Mouse (Mus musculus) MEL (cell line): ENCODE measurements around the gene Rtn4rl1. TPM values are rescaled to one million over a fixed set of nuclear protein-coding genes. Genes with fewer than 3 reads are reported as not detected.

Experiments used
- DNase-seq: peaks from one replicate; pipeline ENCODE4 v3.0.0; 2011; ENCODE audit warnings: low read depth, low spot score
- H3K27ac ChIP-seq: 2 replicates; pipeline ENCODE4 v1.5.1; 2012; ENCODE audit warnings: low read depth, mild to moderate bottlenecking, control low read depth, low read length, moderate library complexity; ENCODE audit not compliant: control insufficient read depth
- H3K27me3 ChIP-seq, 2 experiments: fragments of 150-350 bp in 1 of 2; sonication (generic) in 1 of 2; 2 replicates each; pipeline ENCODE4 v1.6.1; 2012; ENCODE audit warnings: low read length in 2 of 2, mild to moderate bottlenecking in 2 of 2, improper control_type of control experiment in 1 of 2, moderate library complexity in 1 of 2; ENCODE audit not compliant: insufficient read depth in 2 of 2, control insufficient read depth in 1 of 2
- H3K36me3 ChIP-seq, 2 experiments: 2 replicates each; pipeline ENCODE4 v1.6.1; 2012 to 2014; ENCODE audit warnings: low read length in 2 of 2, improper control_type of control experiment in 1 of 2, inconsistent platforms in 1 of 2, mild to moderate bottlenecking in 1 of 2; ENCODE audit not compliant: insufficient read depth in 2 of 2, control insufficient read depth in 1 of 2
- H3K4me1 ChIP-seq, 2 experiments: fragments of 150-350 bp in 1 of 2; sonication (generic) in 1 of 2; 2 replicates each; pipeline ENCODE4 v1.6.1; 2012; ENCODE audit warnings: low read length in 2 of 2, improper control_type of control experiment in 1 of 2, mild to moderate bottlenecking in 1 of 2; ENCODE audit not compliant: insufficient read depth in 2 of 2, control insufficient read depth in 1 of 2
- H3K4me3 ChIP-seq, 2 experiments: fragments of 150-350 bp in 1 of 2; sonication (generic) in 1 of 2; 2 replicates each; pipeline ENCODE4 v1.5.1; 2012; ENCODE audit warnings: low read depth in 2 of 2, low read length in 2 of 2, mild to moderate bottlenecking in 2 of 2, moderate library complexity in 2 of 2, control low read depth in 1 of 2, improper control_type of control experiment in 1 of 2; ENCODE audit not compliant: control insufficient read depth in 1 of 2, insufficient read depth in 1 of 2
- H3K79me2 ChIP-seq: 2 replicates; pipeline ENCODE4 v1.6.1; 2012; ENCODE audit warnings: mild to moderate bottlenecking, low read length, moderate library complexity; ENCODE audit not compliant: control insufficient read depth, poor library complexity, insufficient read depth
- H3K9ac ChIP-seq: 2 replicates; pipeline ENCODE4 v1.6.1; 2012; ENCODE audit warnings: low read depth, mild to moderate bottlenecking, control low read depth, low read length, moderate library complexity; ENCODE audit not compliant: control insufficient read depth, poor library complexity, severe bottlenecking
- H3K9me3 ChIP-seq: fragments of 150-350 bp; sonication (generic); replicated peaks from 2 replicates; pipeline ENCODE4 v1.6.1; 2012; ENCODE audit warnings: mild to moderate bottlenecking, low read length, improper control_type of control experiment, moderate library complexity; ENCODE audit not compliant: insufficient read depth
- BHLHE40 ChIP-seq: IDR thresholded peaks from 2 replicates; pipeline ENCODE4 v1.6.1; 2012; ENCODE audit warnings: low read depth, mild to moderate bottlenecking, inconsistent platforms, low read length, improper control_type of control experiment, borderline replicate concordance
- CHD2 ChIP-seq: IDR thresholded peaks from 2 replicates; pipeline ENCODE4 v1.6.1; 2011; ENCODE audit warnings: low read length, improper control_type of control experiment
- CTCF ChIP-seq, 3 experiments: IDR thresholded peaks in 2 of 3; conservative IDR thresholded peaks in 1 of 3; 2 replicates each; pipeline ENCODE4 v1.5.1; 2011 to 2012; ENCODE audit warnings: low read length in 3 of 3, low read depth in 2 of 3, mild to moderate bottlenecking in 2 of 3, improper control_type of control experiment in 1 of 3, inconsistent platforms in 1 of 3, mixed read lengths in 1 of 3, moderate library complexity in 1 of 3; ENCODE audit not compliant: control insufficient read depth in 1 of 3, insufficient read depth in 1 of 3, poor library complexity in 1 of 3, severe bottlenecking in 1 of 3
- ELF1 ChIP-seq: IDR thresholded peaks from 2 replicates; pipeline ENCODE4 v1.6.1; 2014; ENCODE audit warnings: low read depth, mild to moderate bottlenecking, inconsistent platforms, low read length, improper control_type of control experiment, moderate library complexity
- ETS1 ChIP-seq: IDR thresholded peaks from 2 replicates; pipeline ENCODE4 v1.6.1; 2012; ENCODE audit warnings: low read depth, mild to moderate bottlenecking, inconsistent platforms, low read length, improper control_type of control experiment, moderate library complexity
- GATA1 ChIP-seq: IDR thresholded peaks from 2 replicates; pipeline ENCODE4 v1.6.1; 2011; ENCODE audit warnings: low read depth, low read length, improper control_type of control experiment
- JUND ChIP-seq: IDR thresholded peaks from 2 replicates; pipeline ENCODE4 v1.6.1; 2011; ENCODE audit warnings: low read depth, mild to moderate bottlenecking, improper control_type of control experiment, low read length
- MAX ChIP-seq: IDR thresholded peaks from 2 replicates; pipeline ENCODE4 v1.6.1; 2011; ENCODE audit warnings: low read length, improper control_type of control experiment
- MAZ ChIP-seq: IDR thresholded peaks from 2 replicates; pipeline ENCODE4 v1.6.1; 2012; ENCODE audit warnings: low read depth, mild to moderate bottlenecking, inconsistent platforms, low read length, improper control_type of control experiment
- MEF2A ChIP-seq: IDR thresholded peaks from 2 replicates; pipeline ENCODE4 v1.6.1; 2014; ENCODE audit warnings: low read depth, mild to moderate bottlenecking, inconsistent platforms, low read length, improper control_type of control experiment; ENCODE audit not compliant: poor library complexity, insufficient replicate concordance, severe bottlenecking; ENCODE audit errors: extremely low read depth
- MXI1 ChIP-seq: IDR thresholded peaks from 2 replicates; pipeline ENCODE4 v1.6.1; 2011; ENCODE audit warnings: mild to moderate bottlenecking, low read depth, low read length, improper control_type of control experiment
- MYB ChIP-seq: IDR thresholded peaks from 2 replicates; pipeline ENCODE4 v1.6.1; 2011; ENCODE audit warnings: mild to moderate bottlenecking, low read depth, low read length, improper control_type of control experiment
- NELFE ChIP-seq: IDR thresholded peaks from 2 replicates; pipeline ENCODE4 v1.6.1; 2011; ENCODE audit warnings: low read depth, low read length, improper control_type of control experiment
- NRF1 ChIP-seq: IDR thresholded peaks from 2 replicates; pipeline ENCODE4 v1.6.1; 2014; ENCODE audit warnings: low read depth, mild to moderate bottlenecking, inconsistent platforms, low read length, improper control_type of control experiment, moderate library complexity; ENCODE audit not compliant: poor library complexity, insufficient read depth, severe bottlenecking
- POLR2A ChIP-seq, 2 experiments: IDR thresholded peaks; 2 replicates each; pipeline ENCODE4 v1.6.1; 2011 to 2012; ENCODE audit warnings: low read length in 2 of 2, mild to moderate bottlenecking in 2 of 2, control low read depth in 1 of 2, improper control_type of control experiment in 1 of 2, low read depth in 1 of 2, moderate library complexity in 1 of 2; ENCODE audit not compliant: control insufficient read depth in 1 of 2, insufficient read depth in 1 of 2, poor library complexity in 1 of 2
- POLR2AphosphoS2 ChIP-seq: IDR thresholded peaks from 2 replicates; pipeline ENCODE4 v1.6.1; 2011; ENCODE audit warnings: low read length, improper control_type of control experiment
- RCOR1 ChIP-seq: IDR thresholded peaks from 2 replicates; pipeline ENCODE4 v1.6.1; 2012; ENCODE audit warnings: low read depth, mild to moderate bottlenecking, inconsistent platforms, low read length, improper control_type of control experiment
- SMC3 ChIP-seq: IDR thresholded peaks from 2 replicates; pipeline ENCODE4 v1.6.1; 2011; ENCODE audit warnings: low read depth, low read length, improper control_type of control experiment
- TAL1 ChIP-seq: IDR thresholded peaks from 2 replicates; pipeline ENCODE4 v1.6.1; 2012; ENCODE audit warnings: mild to moderate bottlenecking, inconsistent platforms, low read length, moderate library complexity, mixed read lengths
- USF2 ChIP-seq, 2 experiments: IDR thresholded peaks; 2 replicates each; pipeline ENCODE4 v1.6.1; 2011 to 2012; ENCODE audit warnings: improper control_type of control experiment in 2 of 2, low read length in 2 of 2, borderline replicate concordance in 1 of 2, inconsistent platforms in 1 of 2, low read depth in 1 of 2, mild to moderate bottlenecking in 1 of 2; ENCODE audit not compliant: insufficient read depth in 1 of 2
- ZC3H11A ChIP-seq: IDR thresholded peaks from 2 replicates; pipeline ENCODE4 v1.6.1; 2012; ENCODE audit warnings: low read depth, mild to moderate bottlenecking, inconsistent platforms, low read length, improper control_type of control experiment
- ZKSCAN1 ChIP-seq: IDR thresholded peaks from 2 replicates; pipeline ENCODE4 v1.6.1; 2012; ENCODE audit warnings: low read depth, mild to moderate bottlenecking, inconsistent platforms, low read length, improper control_type of control experiment, moderate library complexity
- ZNF384 ChIP-seq: IDR thresholded peaks from 2 replicates; pipeline ENCODE4 v1.6.1; 2012; ENCODE audit warnings: low read depth, mild to moderate bottlenecking, inconsistent platforms, low read length, improper control_type of control experiment
- polyA plus RNA-seq, 2 experiments: library from polyadenylated mRNA; stranded (reverse) in 1 of 2; unstranded in 1 of 2; fragments of >175 nt in 1 of 2; fragments of >200 nt in 1 of 2; gene quantifications; 2 replicates each; pipeline versions ENCODE4 v1.2.1 to v1.2.4; 2012; ENCODE audit warnings: low replicate concordance in 2 of 2, low read depth in 1 of 2; ENCODE audit not compliant: insufficient read length in 2 of 2, insufficient read depth in 1 of 2, missing spikeins in 1 of 2
- total RNA-seq: library from RNA; depleted of rRNA; stranded (reverse); fragments of 300-350 nt; gene quantifications from 2 replicates; pipeline ENCODE4 v1.2.3, GENCODE M21; 2012

Gene Rtn4rl1
- total and polyA plus RNA-seq, 3 experiments = 0.35 to 2.6 TPM; not detected in 1

GRCm38 (mm10) chr11:75263964-75264312, 70.4 kb downstream of the Rtn4rl1 start:
- TF ChIP-seq NELFE = no peak
- no peak for TF ChIP-seq MEF2A
- TF ChIP-seq BHLHE40 = no peak
- no peak for TF ChIP-seq POLR2A (IDR thresholded peaks at IDR 0.05; ENCODE audit: control insufficient read depth in 1 of 2, insufficient read depth in 1 of 2, low read depth in 1 of 2, low read length in 2 of 2, poor library complexity in 1 of 2)
- no peak for TF ChIP-seq SMC3
- TF ChIP-seq MAX = no peak
- no peak for TF ChIP-seq ZC3H11A
- Histone ChIP-seq H3K4me3 (no peak overlapping the region), H3K79me2 (no peaks in the 10 kb centered on the region), H3K27me3 (no peaks in the 10 kb centered on the region), H3K9ac (no peak overlapping the region), H3K27ac (no peak overlapping the region), H3K36me3 (no peaks in the 10 kb centered on the region), H3K4me1 (peaks cover 0 to 4% of the 10 kb centered on the region in 2 experiments; a peak in 1 of 4 replicates), H3K9me3 (no peaks in the 10 kb centered on the region)
- DNase-seq = no peak

- no peaks in the 10 kb centered on the region for H3K9me3 ChIP-seq
- no peaks in the 10 kb centered on the region for H3K79me2 ChIP-seq
- H3K27ac ChIP-seq = no peak overlapping the region
- no peak overlapping the region for H3K4me3 ChIP-seq
- peaks cover 0 to 8% of the 10 kb centered on the region in 2 experiments; a peak in 2 of 4 replicates for H3K4me1 ChIP-seq
- no peaks in the 10 kb centered on the region for H3K27me3 ChIP-seq
- H3K36me3 ChIP-seq = peaks cover 0 to 5% of the 10 kb centered on the region in 2 experiments; a peak in 2 of 4 replicates
- H3K9ac ChIP-seq = no peak overlapping the region
- DNase-seq = no peak
- TF ChIP-seq MXI1 (no peak), POLR2AphosphoS2 (no peak)
These were observed 71.0 kb downstream of the Rtn4rl1 start for GRCm38 (mm10) chr11:75264550-75264949.

GRCm38 (mm10) chr11:75265545-75265944, 72.0 kb downstream of the Rtn4rl1 start:
- Histone ChIP-seq H3K9ac (no peak overlapping the region), H3K27me3 (no peaks in the 10 kb centered on the region)

More at GRCm38 (mm10) chr11:75265545-75265944, 72.0 kb downstream of the Rtn4rl1 start:
- Histone ChIP-seq H3K4me1 (peaks cover 0 to 18% of the 10 kb centered on the region in 2 experiments; a peak in 3 of 4 replicates), H3K79me2 (no peaks in the 10 kb centered on the region), H3K4me3 (no peak overlapping the region), H3K27ac (no peak overlapping the region), H3K9me3 (no peaks in the 10 kb centered on the region)
- DNase-seq = no peak
- TF ChIP-seq MAX (no peak), ZNF384 (no peak), ELF1 (no peak), MAZ (no peak), TAL1 (no peak), CTCF (IDR thresholded peaks at IDR 0.05 in 2 of 3, conservative IDR thresholded peaks at IDR 0.05 in 1 of 3; ENCODE audit: control insufficient read depth in 1 of 3, insufficient read depth in 1 of 3, low read depth in 2 of 3, low read length in 3 of 3, poor library complexity in 1 of 3, severe bottlenecking in 1 of 3) (no peak), NRF1 (no peak), RCOR1 (no peak), GATA1 (no peak), JUND (no peak), POLR2AphosphoS2 (no peak), CHD2 (no peak), MEF2A (no peak), ETS1 (no peak), NELFE (no peak), MXI1 (no peak), USF2 (IDR thresholded peaks at IDR 0.05; ENCODE audit: borderline replicate concordance in 1 of 2, insufficient read depth in 1 of 2, low read depth in 1 of 2, low read length in 2 of 2) (no peak), BHLHE40 (no peak), ZKSCAN1 (no peak), MYB (no peak)
- TF ChIP-seq, all 39 proteins: peak for 0
- H3K36me3 ChIP-seq = peaks cover 0 to 13% of the 10 kb centered on the region in 2 experiments; a peak in 2 of 4 replicates
